In genomic region chr12:83424720-83425444, GRCm38 (mm10) we compare ENCODE assay signal across 7 mouse cellular contexts.
DNase-seq lines count a peak whose midpoint lies in the region; ATAC-seq and TF ChIP-seq lines count a peak whose summit lies in the region.

No protein-coding gene starts in this region.

- no peaks in the 10 kb centered on the region for H3K36me3 ChIP-seq in liver, adult 2 months (ENCODE audit: control insufficient read depth, insufficient read depth, low read length)

- H3K27me3 ChIP-seq in liver, adult 2 months (ENCODE audit: control insufficient read depth, insufficient read depth, low read length): no peaks in the 10 kb centered on the region

- peak; percentile 15 to 45 for DNase-seq in left cerebral cortex, postnatal 10 days (ENCODE audit: extremely low spot score in 1 of 2, low spot score in 2 of 2)
- DNase-seq in left cerebral cortex, adult 2 months (ENCODE audit: extremely low spot score in 1 of 2, low spot score in 2 of 2): no peak
- DNase-seq in brain, adult 2 months (ENCODE audit: low read depth, low spot score): peak; percentile 72
- DNase-seq in liver, adult 2 months (ENCODE audit: extremely low read depth, low read depth, low spot score): peak; percentile 47
- peak; percentile 54 to 63 for DNase-seq in spleen, postnatal 14 days (ENCODE audit: low spot score in 2 of 2)
- DNase-seq in thymus, postnatal 10 days (ENCODE audit: low spot score in 2 of 2): no peak

- H3K27ac ChIP-seq in left cerebral cortex, adult 2 months: no peak overlapping the region
- peak overlapping the region; percentile 28 for H3K27ac ChIP-seq in liver, adult 2 months (replicated peaks; ENCODE audit: insufficient read depth, low read depth, low read length)

- H3K4me1 ChIP-seq in liver, adult 2 months (ENCODE audit: control insufficient read depth, insufficient read depth, low read length): peaks cover 21% of the 10 kb centered on the region

- no peak; the same call in 1 of the 2 replicates for TF ChIP-seq CTCF in left cerebral cortex, adult 2 months (IDR thresholded peaks at IDR 0.05)
- TF ChIP-seq CTCF in liver, adult 2 months (IDR thresholded peaks at IDR 0.05; ENCODE audit: low read depth, low read length): no peak

- no peak for TF ChIP-seq POLR2A in liver, adult 2 months (IDR thresholded peaks at IDR 0.05; ENCODE audit: extremely low read depth, insufficient read depth, low read length)

- H3K4me3 ChIP-seq in left cerebral cortex, adult 2 months: no peak overlapping the region
- H3K4me3 ChIP-seq in liver, adult 2 months (ENCODE audit: insufficient read depth, low read depth, low read length): peak overlapping the region; percentile 52

- peak overlapping the region; percentile 70 for H3K9ac ChIP-seq in liver, adult 2 months (ENCODE audit: low read depth, low read length)

- ATAC-seq in erythroid progenitor cell, adult 5-6 weeks (replicated peaks; ENCODE audit: low FRiP score, poor library complexity, severe bottlenecking): peak; percentile 84

- 0 out of 2 replicates have a peak, but pooled peaks cover 3% of the 10 kb centered on the region for H3K79me2 ChIP-seq in liver, adult 2 months (ENCODE audit: control insufficient read depth, insufficient read depth, low read length)

- WGBS in liver, adult 2 months: 13% methylated on average over 11 of the region's 11 CpGs

- intact Hi-C loops in left cerebral cortex, postnatal 10 days (cut with DNase I): no loop called here
- intact Hi-C loops in left cerebral cortex, adult 2 months (cut with DNase I): no loop called here

Comparison
In these comparisons a context has a peak if more than half of its experiments do, and no peak if none do; other contexts are left out.
1. DNase-seq: peak in left cerebral cortex, postnatal 10 days (2 of 2), brain, adult 2 months (single experiment), liver, adult 2 months (single experiment) and spleen, postnatal 14 days (2 of 2); none in left cerebral cortex, adult 2 months (0 of 2) and thymus, postnatal 10 days (0 of 2).